Mouse (Mus musculus) ovary, postnatal 36 days (tissue): ENCODE measurements around the gene Map3k9.

Experiments used
- DNase-seq: peaks from one replicate; pipeline ENCODE4 v3.0.0; 2022; ENCODE audit warnings: low spot score, mixed read lengths

Map3k9 gene

GRCm38 (mm10) chr12:81781105-81781909 lies at the start of gene Map3k9:
Gene Map3k9 (minus strand): TSS chr12:81781175.
- DNase-seq, result peak; percentile 93

GRCm38 (mm10) chr12:81828355-81828754 lies 47.4 kb upstream of the Map3k9 start:
- DNase-seq, result no peak

GRCm38 (mm10) chr12:81822778-81823480 lies 42.0 kb upstream of the Map3k9 start:
- DNase-seq, result no peak

GRCm38 (mm10) chr12:81822176-81822575 lies 41.2 kb upstream of the Map3k9 start:
- DNase-seq, result no peak

- no peak for DNase-seq
Measured at GRCm38 (mm10) chr12:81820700-81821099, 39.7 kb upstream of the Map3k9 start.

GRCm38 (mm10) chr12:81817126-81817505 lies 36.1 kb upstream of the Map3k9 start:
- DNase-seq, result no peak

GRCm38 (mm10) chr12:81816330-81817125 lies 35.6 kb upstream of the Map3k9 start:
- no peak for DNase-seq

- DNase-seq, result no peak
Measured at GRCm38 (mm10) chr12:81814742-81815141, 33.8 kb upstream of the Map3k9 start.

- no peak for DNase-seq
Measured at GRCm38 (mm10) chr12:81810417-81810816, 29.4 kb upstream of the Map3k9 start.

- DNase-seq, result no peak
Measured at GRCm38 (mm10) chr12:81808596-81808995, 27.6 kb upstream of the Map3k9 start.

- DNase-seq, result peak; percentile 24
Measured at GRCm38 (mm10) chr12:81807953-81808352, 27.0 kb upstream of the Map3k9 start.

GRCm38 (mm10) chr12:81807529-81807837 lies 26.5 kb upstream of the Map3k9 start:
- DNase-seq, result no peak

GRCm38 (mm10) chr12:81806759-81807528 lies 26.0 kb upstream of the Map3k9 start:
- DNase-seq, result peak; percentile 71

- DNase-seq, result no peak
Measured at GRCm38 (mm10) chr12:81806114-81806513, 25.1 kb upstream of the Map3k9 start.

GRCm38 (mm10) chr12:81803803-81804202 lies 22.8 kb upstream of the Map3k9 start:
- no peak for DNase-seq

GRCm38 (mm10) chr12:81803016-81803415 lies 22.0 kb upstream of the Map3k9 start:
- DNase-seq, result no peak

GRCm38 (mm10) chr12:81801134-81801533 lies 20.2 kb upstream of the Map3k9 start:
- no peak for DNase-seq

GRCm38 (mm10) chr12:81796541-81796940 lies 15.6 kb upstream of the Map3k9 start:
- peak; percentile 73 for DNase-seq

GRCm38 (mm10) chr12:81792511-81793218 lies 11.7 kb upstream of the Map3k9 start:
- DNase-seq, result no peak

GRCm38 (mm10) chr12:81789499-81789898 lies 8.5 kb upstream of the Map3k9 start:
- no peak for DNase-seq

- DNase-seq, result peak; percentile 85
Measured at GRCm38 (mm10) chr12:81788672-81789084, 7.7 kb upstream of the Map3k9 start.
